Mouse (Mus musculus) cerebellum, postnatal 14 days (tissue): Measurements from ENCODE around the gene Dgkh.

Source experiments
- DNase-seq, 2 experiments: peaks; one replicate each; pipeline ENCODE4 v3.0.0; 2021; ENCODE audit warnings: mixed read lengths in 2 of 2

The Dgkh gene

DNA sequence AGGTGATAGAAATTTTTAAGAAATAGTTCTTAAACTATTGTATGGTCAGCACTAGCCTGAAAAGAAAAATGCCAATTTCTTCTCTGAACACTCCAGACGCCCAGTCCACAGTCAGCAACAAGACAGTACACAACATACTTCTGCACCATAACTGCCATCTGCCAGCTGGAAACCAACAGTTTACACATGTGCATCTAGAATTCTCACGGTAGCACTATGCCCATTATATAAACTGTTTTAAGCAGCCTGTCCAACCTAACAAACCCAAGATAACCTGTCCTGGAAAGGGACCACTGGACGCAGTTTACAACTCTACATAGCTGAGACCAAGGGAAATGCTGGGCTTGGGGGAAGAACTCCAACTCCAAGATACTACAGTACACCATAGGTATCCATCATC, 198.9 kb downstream of the Dgkh start:
- no peak for DNase-seq

GRCm38 (mm10) chr14:78532345-78532744, 200.2 kb downstream of the Dgkh start:
- DNase-seq, result no peak

DNA sequence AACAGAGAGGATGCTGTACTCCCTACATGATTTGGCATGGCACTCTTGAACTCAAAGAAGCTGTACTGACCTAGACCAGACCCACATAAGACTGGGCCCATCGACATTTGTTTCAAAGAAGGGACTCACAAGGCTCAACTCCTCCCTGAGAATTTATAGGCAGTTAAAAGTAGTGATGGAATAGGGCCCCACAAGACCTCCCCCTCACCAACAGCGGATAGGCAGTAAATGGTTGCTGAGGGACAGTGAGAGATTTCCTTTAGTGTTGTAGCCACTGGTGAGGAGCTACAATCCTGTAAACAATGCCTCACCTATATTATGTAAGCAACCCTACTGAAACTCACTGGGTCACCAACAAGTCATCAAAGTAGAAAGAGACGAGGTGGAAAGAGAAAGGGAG, 202.3 kb downstream of the Dgkh start:
- no peak for DNase-seq

DNA sequence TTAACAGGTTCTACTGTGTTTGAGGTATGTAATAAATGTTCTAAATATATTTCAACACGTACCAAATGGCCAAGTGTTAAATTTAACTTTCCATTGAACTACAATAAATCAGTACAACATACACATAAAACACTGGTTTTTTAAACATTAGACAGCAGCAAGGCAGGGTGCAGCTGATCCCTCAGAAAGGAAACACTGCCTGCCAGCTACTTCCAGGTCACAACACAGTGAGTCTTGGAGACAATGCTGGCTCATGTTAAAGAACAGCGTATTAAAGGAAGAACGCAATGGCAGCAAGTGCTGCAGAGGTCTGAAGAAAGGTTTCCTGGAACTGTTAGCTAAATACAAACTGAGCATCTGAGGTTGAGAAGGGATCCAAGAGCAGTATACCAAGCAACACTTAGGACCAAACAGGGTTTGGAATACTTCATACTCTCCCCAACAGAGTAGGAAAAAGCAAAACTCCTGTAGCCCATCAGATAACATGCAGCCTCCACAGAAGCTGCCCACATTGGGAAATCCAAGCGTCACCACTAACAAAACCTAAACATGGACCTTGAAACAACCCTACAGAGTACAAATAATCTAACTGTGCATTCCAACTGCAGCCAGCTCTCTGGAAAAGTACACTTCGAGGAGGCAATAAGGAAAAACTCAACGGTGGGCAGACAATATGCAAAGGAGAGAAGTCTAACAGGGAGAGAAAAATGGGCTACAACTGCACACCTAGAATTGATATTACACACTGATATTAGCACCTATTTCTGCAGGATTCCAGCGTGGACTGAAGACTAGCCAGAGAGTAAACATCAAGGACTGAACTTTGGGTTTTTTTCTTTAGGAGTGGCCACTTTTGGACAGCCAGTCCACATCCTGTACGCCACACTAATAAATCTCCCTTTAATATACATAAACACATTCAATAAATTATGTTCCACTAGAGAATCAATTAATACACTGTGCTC, 203.8 kb downstream of the Dgkh start:
- no peak for DNase-seq

DNA sequence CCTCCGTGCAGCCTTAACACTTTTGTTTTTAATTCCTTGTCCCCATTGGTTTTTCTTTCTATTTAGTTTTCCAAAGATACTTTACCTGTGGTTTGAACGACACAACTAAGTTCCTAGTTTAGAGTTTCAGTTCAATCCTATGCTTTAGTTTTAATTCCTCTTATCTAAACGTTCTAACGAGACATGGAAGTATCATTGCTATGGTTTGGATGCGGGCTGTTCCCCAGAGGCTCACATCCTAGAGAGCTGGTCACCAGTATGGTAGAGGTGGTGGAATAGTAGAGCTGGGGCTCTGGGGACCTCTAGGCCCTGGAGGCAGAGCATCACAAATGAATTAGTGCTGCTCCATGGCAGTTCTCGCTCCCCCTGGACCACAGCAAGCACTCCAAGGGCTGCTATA, 205.7 kb downstream of the Dgkh start:
- DNase-seq, result no peak

DNA sequence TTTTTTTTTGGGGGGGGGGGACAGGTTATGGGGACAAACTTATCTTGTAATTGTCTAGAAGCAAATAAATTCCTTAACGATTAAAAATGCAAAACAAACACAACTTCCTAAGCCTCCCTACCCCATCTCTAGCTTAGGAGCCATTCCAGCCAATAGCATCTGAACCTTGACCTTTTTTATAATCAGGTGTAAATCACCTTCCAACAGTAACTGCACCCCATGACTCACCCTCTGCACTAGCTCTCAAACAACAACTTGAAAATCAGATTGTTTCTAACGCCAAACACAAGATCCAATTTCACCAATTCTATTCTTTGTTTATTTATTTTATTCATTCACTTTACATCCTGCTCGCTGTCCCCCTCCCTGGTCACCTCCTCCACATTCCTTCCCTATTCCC, 206.1 kb downstream of the Dgkh start:
- DNase-seq, result no peak

DNA sequence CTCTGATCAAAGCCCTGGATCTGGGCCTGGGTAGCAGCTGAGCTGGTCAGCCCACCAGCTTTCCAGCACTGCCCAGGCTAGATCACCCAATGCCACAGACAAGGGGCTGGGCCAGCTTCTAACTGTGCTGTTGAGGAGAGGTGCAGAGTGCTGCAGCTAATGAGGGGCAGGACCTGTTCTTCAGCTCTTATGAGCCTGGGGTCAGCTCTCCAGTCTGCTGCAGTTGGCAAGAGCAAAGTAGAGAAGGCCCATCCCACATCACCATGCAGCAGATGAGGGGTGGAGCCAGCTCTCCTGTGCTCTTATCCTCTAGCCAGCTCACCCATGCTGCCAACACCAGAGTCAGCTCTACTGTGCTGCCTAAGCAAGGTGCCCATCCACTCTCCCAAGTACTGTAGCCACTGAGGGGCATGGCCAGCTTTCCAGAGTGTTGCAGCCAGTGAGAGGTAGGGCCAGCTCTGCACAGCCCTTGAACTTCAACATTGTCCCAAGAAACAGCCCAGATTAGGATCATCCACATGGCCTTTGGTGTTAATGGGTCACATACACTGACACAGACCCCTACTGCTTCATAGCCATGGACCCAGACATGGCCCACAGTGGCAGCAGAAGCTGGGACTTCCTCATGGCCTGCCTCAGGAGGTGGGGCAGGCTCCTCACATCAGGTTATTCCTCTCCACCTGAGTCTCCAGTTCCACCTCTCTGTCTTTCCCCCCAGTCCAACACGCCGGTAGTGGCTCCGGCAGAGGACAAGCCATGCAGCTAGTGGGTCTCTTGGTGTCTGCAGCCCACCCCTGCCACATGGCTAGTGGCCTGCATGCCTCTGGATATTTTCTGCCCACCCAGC, 206.7 kb downstream of the Dgkh start:
- peak; percentile 27 for DNase-seq

- DNase-seq, result no peak
These were observed 207.5 kb downstream of the Dgkh start for GRCm38 (mm10) chr14:78525059-78525458.

DNA sequence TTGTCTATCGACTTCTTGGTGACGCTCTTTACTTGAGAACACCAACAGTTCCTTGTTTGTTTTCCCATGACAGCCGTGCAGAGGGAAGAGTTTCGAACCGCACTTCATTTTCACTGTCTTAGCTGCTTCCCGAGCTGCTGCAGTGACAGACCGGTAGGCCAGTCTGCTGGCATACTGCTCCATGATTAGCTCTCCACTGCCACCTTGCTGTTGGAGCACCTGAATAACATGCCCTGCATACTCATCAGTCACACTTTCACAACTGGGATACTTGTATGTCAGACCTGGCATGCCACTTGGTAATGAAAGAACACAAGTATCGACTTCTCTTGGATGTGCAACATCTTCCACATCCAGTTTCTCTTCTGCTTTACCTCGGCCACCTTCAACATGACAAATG, 221.9 kb downstream of the Dgkh start:
- DNase-seq, result peak; percentile 42 to 45

- no peak for DNase-seq
These were observed 222.8 kb downstream of the Dgkh start for GRCm38 (mm10) chr14:78509791-78510190.
